Comparison of ENCODE assay signal across 24 mouse cellular contexts in genomic region chr9:55941356-55941755, GRCm38 (mm10). TPM values are rescaled to one million over a fixed set of nuclear protein-coding genes. Genes with fewer than 3 reads are reported as not detected.
DNase-seq lines count a peak whose midpoint lies in the region; ATAC-seq and TF ChIP-seq lines count a peak whose summit lies in the region.
"Had no signal": no experiment of that assay in that cellular context is flagged by ENCODE, and none has a peak within 500 bp of the region (broad histone marks: within the 10 kb centered on the region; RNA-seq: fewer than 3 reads in every experiment).

No protein-coding gene starts in this region.

- TF ChIP-seq EP300 in stomach, postnatal 0 days (optimal IDR thresholded peaks at IDR 0.05), result no peak

- no peaks in the 10 kb centered on the region for H3K27me3 ChIP-seq in stomach, postnatal 0 days (ENCODE audit: control insufficient read depth, insufficient read depth, low read length)
- H3K27me3 ChIP-seq: embryonic facial prominence, embryonic 12.5 days; forebrain, embryonic 12.5 days; hindbrain, embryonic 13.5 days; intestine, embryonic 15.5 days; Patski had no signal

- 0 out of 2 replicates have a peak overlapping the region, but pooled peaks have one; percentile 18 for H3K9ac ChIP-seq in stomach, postnatal 0 days (ENCODE audit: low read length)
- H3K9ac ChIP-seq: embryonic facial prominence, embryonic 12.5 days; forebrain, embryonic 12.5 days; hindbrain, embryonic 13.5 days; intestine, embryonic 15.5 days had no signal

- no peak for TF ChIP-seq CTCF in stomach, postnatal 0 days (IDR thresholded peaks at IDR 0.05; ENCODE audit: low read depth)

- H3K4me3 ChIP-seq in stomach, postnatal 0 days (ENCODE audit: low read depth, low read length), result no peak overlapping the region
- H3K4me3 ChIP-seq: embryonic facial prominence, embryonic 12.5 days; forebrain, embryonic 12.5 days; heart, embryonic 10.5 days; hindbrain, embryonic 13.5 days; intestine, embryonic 15.5 days had no signal

- intact Hi-C loops in left cerebral cortex, postnatal 4 days (cut with DNase I), result no loop called here

- no peak overlapping the region for H3K27ac ChIP-seq in stomach, postnatal 0 days (replicated peaks)
- H3K27ac ChIP-seq: embryonic facial prominence, embryonic 12.5 days; forebrain, embryonic 12.5 days; heart, embryonic 10.5 days; hindbrain, embryonic 13.5 days; intestine, embryonic 15.5 days had no signal

- DNase-seq in cerebellum, adult 11 months, result peak; percentile 28
- no peak for DNase-seq in cerebellum, postnatal 4 days (ENCODE audit: low spot score in 2 of 2)
- peak; percentile 21 for DNase-seq in left cerebral cortex, postnatal 4 days
- DNase-seq in left cerebral cortex, adult 9 months (ENCODE audit: low spot score in 2 of 2), result no peak
- peak; percentile 74 to 79 for DNase-seq in cerebellum, postnatal 10 days
- DNase-seq in stomach, postnatal 0 days (ENCODE audit: low spot score), result no peak
- no peak for DNase-seq in heart, adult 8-10 months (ENCODE audit: low spot score)
- DNase-seq in embryo, embryonic 10.5 days (ENCODE audit: low spot score), result no peak
- DNase-seq: adrenal gland, postnatal 14 days; B cell, adult 2 months; embryo, embryonic 11 days; gastrocnemius, postnatal 36 days; heart, adult 11 months; heart, postnatal 10 days; heart, postnatal 4 days; kidney, adult 18-20 months had no signal

- H3K36me3 ChIP-seq in stomach, postnatal 0 days (ENCODE audit: control insufficient read depth, insufficient read depth, low read length), result no peaks in the 10 kb centered on the region
- H3K36me3 ChIP-seq: hindbrain, embryonic 13.5 days; intestine, embryonic 15.5 days had no signal

- no peaks in the 10 kb centered on the region for H3K4me1 ChIP-seq in stomach, postnatal 0 days (replicated peaks; ENCODE audit: control insufficient read depth, insufficient read depth)

- ATAC-seq in stomach, postnatal 0 days (ENCODE audit: low FRiP score, low TSS enrichment), result no peak
- ATAC-seq: activated CD4-positive, CD25-positive, alpha-beta regulatory T cell, adult 4 months; forebrain, embryonic 16.5 days; intestine, embryonic 15.5 days; Patski had no signal

- no peak overlapping the region for H3K4me2 ChIP-seq in stomach, postnatal 0 days (replicated peaks; ENCODE audit: low read depth)
- H3K4me2 ChIP-seq: embryonic facial prominence, embryonic 12.5 days; forebrain, embryonic 12.5 days; hindbrain, embryonic 13.5 days; intestine, embryonic 15.5 days had no signal

- no peaks in the 10 kb centered on the region for H3K9me3 ChIP-seq in stomach, postnatal 0 days (ENCODE audit: control insufficient read depth, low read length)
- H3K9me3 ChIP-seq: embryonic facial prominence, embryonic 12.5 days; forebrain, embryonic 12.5 days; heart, embryonic 10.5 days; hindbrain, embryonic 13.5 days; intestine, embryonic 15.5 days had no signal

RNA-seq across cellular contexts. Expression of gene Scaper, which starts 3.4 kb away (rescaled TPM):
- 10 to 100 TPM; 70.0 to 70.1 TPM for total RNA-seq in left cerebral cortex, postnatal 4 days (2021)
- 5.6 and 5.9 TPM in 2 replicates for polyA plus RNA-seq in stomach, postnatal 0 days (2015; fragmentation: Nextera tagmentation; extraction: Ambion mirVana)
- 10 to 100 TPM; 17.3 to 20.1 (median 18.1) TPM for total RNA-seq in heart, adult 8-10 months (2022)

Comparison
In these comparisons a context has a peak if more than half of its experiments do, and no peak if none do; other contexts are left out.
1. DNase-seq: peak in cerebellum, adult 11 months (single experiment), left cerebral cortex, postnatal 4 days (single experiment) and cerebellum, postnatal 10 days (2 of 2); none in cerebellum, postnatal 4 days (0 of 2), left cerebral cortex, adult 9 months (0 of 2), stomach, postnatal 0 days (single experiment), heart, adult 8-10 months (single experiment) and embryo, embryonic 10.5 days (single experiment).